Mouse (Mus musculus): ENCODE results near the gene Tent4b.

DNA sequence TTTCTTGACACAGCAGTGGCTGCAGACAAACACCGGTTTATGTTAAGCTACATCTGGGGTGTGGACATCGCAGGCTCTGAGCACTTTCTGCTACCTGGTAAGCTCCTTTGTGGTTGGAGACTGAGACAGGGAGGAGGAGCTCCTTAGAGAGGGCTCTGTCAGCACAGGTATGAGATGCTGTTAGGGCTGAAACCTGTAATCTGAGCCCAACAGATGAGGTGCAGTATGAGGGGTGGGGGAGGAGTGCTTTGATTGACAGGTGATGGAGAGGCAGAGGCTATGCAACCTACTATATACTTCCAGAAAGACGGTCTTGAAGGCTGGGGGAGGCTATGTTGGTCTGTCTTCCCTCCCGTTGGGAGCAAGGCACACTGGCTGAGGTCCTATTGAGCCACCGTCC lies 80.2 kb downstream of the Tent4b start:
- TF ChIP-seq ZNF384 (IDR thresholded peaks at IDR 0.05; ENCODE audit: low read depth, low read length) (no peak), MAFK (IDR thresholded peaks at IDR 0.05; ENCODE audit: insufficient read depth, low read depth, low read length) (no peak), CHD2 (IDR thresholded peaks at IDR 0.05; ENCODE audit: low read depth, low read length) (no peak), ZC3H11A (IDR thresholded peaks at IDR 0.05; ENCODE audit: borderline replicate concordance, low read depth, low read length) (no peak), HCFC1 (IDR thresholded peaks at IDR 0.05; ENCODE audit: borderline replicate concordance, insufficient read depth, low read length) (no peak)

Measured in ES-E14 (cell line).